Mouse (Mus musculus) B cell, adult (primary cell): ENCODE data around the gene Olfr642. TPM values are rescaled to one million over a fixed set of nuclear protein-coding genes. Genes with fewer than 3 reads are reported as not detected.

Experiments
- total RNA-seq: library from RNA; stranded (reverse); gene quantifications from 4 replicates; pipeline ENCODE4 v1.2.4, GENCODE M21; 2023; ENCODE audit not compliant: inconsistent age

Olfr642 gene
- not detected in 4 replicates for total RNA-seq

DNA sequence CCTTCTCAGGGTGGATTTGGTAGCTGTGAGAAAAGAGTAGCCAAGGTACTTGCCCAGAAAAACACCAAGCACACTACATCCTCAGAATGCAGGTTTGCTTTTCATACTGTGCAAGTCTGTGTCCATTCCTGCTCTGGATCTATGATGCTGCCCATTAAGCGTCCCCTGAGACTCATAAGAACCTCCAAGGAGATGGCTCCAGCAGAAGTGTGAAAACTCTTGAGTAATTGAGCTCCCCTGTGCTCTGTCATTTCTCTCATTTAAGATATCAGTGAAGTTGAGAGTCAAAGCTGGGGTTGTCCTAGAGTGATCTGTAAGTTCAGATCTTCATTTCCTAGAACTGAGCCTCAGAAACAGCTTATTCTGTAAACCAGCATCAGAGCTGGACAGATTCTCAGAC lies at the start of gene Olfr642:
Gene Olfr642 (minus strand): TSS at position 101 of the 400 bp plus-strand sequence.

DNA sequence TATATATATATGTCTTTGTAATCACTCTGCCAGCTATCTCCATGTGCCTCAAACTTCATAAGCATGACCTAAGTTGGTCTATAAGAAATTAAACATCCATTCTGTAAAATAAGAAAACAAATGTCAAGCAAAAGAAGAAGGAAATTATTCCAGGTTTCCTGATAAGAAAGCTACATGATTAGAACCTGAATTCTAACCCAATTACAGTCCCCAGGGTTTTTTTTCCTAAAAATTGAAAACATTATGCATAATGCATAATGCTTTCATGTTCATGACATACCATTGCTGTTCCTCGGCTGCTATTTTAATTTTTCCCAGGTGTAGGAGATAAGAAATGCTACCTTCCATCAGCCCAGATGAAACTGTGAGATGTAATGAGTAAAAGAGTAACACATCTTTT lies 32.9 kb upstream of the Olfr642 start, which contains the start of gene Olfr645:
Gene Olfr645 (minus strand): TSS at position 101 of the 400 bp plus-strand sequence.

DNA sequence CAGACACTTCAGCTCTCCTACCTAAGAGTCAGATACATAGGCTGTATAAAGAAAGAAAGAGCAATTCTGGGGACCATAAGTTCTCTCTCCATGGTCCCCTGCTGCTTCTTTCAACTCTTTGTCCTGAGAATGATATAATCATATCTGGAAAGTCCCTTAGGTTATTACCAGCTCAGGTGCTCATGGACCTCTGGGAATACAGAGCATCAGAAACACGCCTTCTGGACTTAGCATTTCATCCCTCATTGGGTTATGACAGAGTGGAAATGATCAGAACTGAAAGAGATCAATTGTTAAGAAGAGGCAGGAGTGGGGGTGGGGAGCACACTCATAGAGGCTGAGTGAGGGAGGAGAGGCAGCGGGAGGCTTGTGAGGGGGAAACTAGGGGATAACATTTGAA lies 19.3 kb upstream of the Olfr642 start, which contains the start of gene Olfr644:
Gene Olfr644 (minus strand): TSS at position 101 of the 400 bp plus-strand sequence.

DNA sequence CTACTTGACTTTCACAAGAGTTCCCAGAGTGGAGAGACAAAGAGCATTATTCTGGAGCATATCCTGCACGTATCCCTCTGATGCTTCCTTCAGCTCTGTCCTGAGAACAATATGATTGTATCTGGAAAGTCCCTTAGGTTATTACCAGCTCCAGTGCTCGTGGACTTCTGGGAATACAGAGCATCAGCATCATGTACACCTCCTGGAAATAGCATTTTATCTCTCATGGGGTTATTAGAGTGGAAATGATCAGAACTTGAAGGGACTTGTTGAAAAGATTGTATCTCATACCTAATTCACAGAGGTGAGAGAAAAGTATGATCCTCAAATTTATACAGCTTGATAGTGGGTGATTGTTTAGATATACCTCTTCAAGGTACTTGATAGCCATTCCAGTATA lies 8.9 kb upstream of the Olfr642 start, which contains the start of gene 4930516K23Rik:
Gene 4930516K23Rik (minus strand): TSS at position 101 of the 400 bp plus-strand sequence.

DNA sequence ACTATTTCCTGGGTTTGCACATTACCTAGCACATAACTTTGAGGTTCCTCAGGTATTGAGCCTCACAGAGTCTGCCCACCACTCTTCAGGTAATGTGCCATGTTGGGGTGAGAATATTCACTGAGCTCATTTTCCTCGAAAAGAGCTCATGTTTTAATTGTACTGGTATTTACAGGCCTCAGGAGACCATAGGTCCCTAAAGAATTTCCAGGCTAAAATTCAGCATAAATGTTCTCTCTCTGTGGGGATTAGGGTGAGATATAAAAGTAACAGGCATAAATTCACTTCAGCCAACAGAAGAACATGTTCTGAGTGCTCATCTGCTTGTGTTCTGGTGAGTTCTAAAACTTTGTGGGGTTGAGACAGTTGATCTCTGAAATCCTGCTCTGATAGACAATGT lies 17.3 kb downstream of the Olfr642 start, which contains the start of gene Olfr641:
Gene Olfr641 (plus strand): TSS at position 301 of the 400 bp plus-strand sequence.

DNA sequence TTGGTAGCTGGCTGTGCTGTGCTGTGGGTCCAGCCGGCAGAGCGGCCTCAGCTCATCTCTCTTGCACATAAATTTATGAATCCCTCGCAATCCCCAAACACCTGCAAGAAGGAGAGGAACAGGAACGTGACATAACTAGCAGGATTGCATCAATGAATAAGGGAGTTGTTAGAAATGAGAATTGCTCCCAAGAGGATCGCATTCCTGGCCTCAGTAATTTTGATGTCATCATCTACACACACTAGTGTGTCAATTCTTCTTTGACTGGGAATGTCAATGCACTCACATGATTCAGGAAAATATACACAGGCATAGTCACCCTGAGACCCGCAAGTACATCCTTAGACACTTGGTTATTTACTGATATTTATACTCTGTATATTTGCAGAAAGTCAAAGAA lies 27.0 kb downstream of the Olfr642 start, which contains the start of gene Olfr640:
Gene Olfr640 (minus strand): TSS at position 101 of the 400 bp plus-strand sequence.

DNA sequence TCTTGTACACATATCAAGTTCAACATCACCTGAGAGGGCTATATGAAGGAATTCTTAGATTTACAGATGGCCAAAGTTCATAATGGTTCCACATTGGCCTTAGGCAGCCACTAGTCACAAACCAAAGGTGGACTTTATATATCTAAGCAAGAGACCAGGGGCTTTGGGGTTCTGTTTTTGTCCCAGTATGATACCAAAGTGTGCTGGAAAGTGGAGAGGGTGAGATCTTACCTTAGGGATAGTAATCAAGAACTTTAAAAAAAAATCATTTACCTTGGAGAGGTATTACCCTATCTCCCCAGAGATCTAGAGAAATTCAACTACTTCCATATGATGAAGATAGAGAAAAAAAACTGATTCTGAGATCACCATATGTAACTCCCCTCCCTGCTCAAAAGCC lies 35.3 kb downstream of the Olfr642 start, which contains the start of gene Olfr639:
Gene Olfr639 (minus strand): TSS at position 101 of the 400 bp plus-strand sequence.

DNA sequence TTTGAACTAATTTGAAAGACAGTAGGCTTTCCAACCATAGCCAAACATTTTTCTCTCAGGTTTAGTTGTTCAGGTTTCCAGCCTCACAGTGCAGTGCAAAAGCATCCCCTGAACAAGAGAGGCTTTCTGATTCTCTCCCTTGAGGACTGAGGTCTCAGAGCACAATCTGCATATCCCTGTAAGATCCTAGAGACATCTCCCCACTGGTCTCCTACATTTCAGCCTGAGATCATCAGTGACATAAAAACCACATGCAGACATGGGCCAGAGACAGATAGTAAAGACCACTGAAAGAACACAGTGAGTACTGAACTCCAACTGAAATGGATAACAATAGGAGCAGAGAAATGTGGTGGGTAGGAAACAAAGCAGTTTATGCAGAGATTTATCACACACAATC lies 54.0 kb downstream of the Olfr642 start, which contains the start of gene Olfr638:
Gene Olfr638 (plus strand): TSS at position 301 of the 400 bp plus-strand sequence.

Other genes with a start within 250 kb of the Olfr642 start
- gene Hbb-bt, start 238.7 kb downstream of the Olfr642 start, total RNA-seq: 3.1 to 9.5 TPM (median 3.9 TPM) in 4 replicates
- 5.7 to 29.6 TPM (median 17.0 TPM) in 4 replicates for gene Hbb-bs, start 224.6 kb downstream of the Olfr642 start, total RNA-seq
- not detected in 4 replicates for gene Hbb-bh2, start 212.1 kb downstream of the Olfr642 start, total RNA-seq
- gene Hbb-bh1, start 209.5 kb downstream of the Olfr642 start, total RNA-seq: 0.94 TPM in 1 of 4 replicates, not detected in the others
- gene Hbb-y, start 199.4 kb downstream of the Olfr642 start, total RNA-seq: not detected in 4 replicates
- gene Olfr66, start 166.4 kb downstream of the Olfr642 start, total RNA-seq: not detected in 4 replicates
- not detected in 4 replicates for gene Olfr64, start 158.2 kb downstream of the Olfr642 start, total RNA-seq
- not detected in 4 replicates for gene Olfr65, start 149.2 kb downstream of the Olfr642 start, total RNA-seq
- gene Olfr631, start 123.8 kb downstream of the Olfr642 start, total RNA-seq: not detected in 4 replicates
- gene Olfr632, start 118.3 kb downstream of the Olfr642 start, total RNA-seq: not detected in 4 replicates
- gene Olfr633, start 108.2 kb downstream of the Olfr642 start, total RNA-seq: not detected in 4 replicates
- not detected in 4 replicates for gene Olfr635, start 81.5 kb downstream of the Olfr642 start, total RNA-seq
- gene Olfr638, start 53.9 kb downstream of the Olfr642 start, total RNA-seq: not detected in 4 replicates
- gene Olfr639, start 35.4 kb downstream of the Olfr642 start, total RNA-seq: 0.16 TPM in 1 of 4 replicates, not detected in the others
- not detected in 4 replicates for gene Olfr640, start 27.1 kb downstream of the Olfr642 start, total RNA-seq
- not detected in 4 replicates for gene Olfr641, start 17.2 kb downstream of the Olfr642 start, total RNA-seq
- not detected in 4 replicates for gene 4930516K23Rik, start 8.8 kb upstream of the Olfr642 start, total RNA-seq
- gene Olfr644, start 19.2 kb upstream of the Olfr642 start, total RNA-seq: not detected in 4 replicates
- not detected in 4 replicates for gene Olfr645, start 32.8 kb upstream of the Olfr642 start, total RNA-seq
- gene Olfr646, start 52.2 kb upstream of the Olfr642 start, total RNA-seq: 0.27 to 0.29 TPM (median 0.27 TPM) in 3 of 4 replicates, not detected in the other
- not detected in 4 replicates for gene Ubqln5, start 77.2 kb upstream of the Olfr642 start, total RNA-seq
- not detected in 4 replicates for gene Olfr643, start 84.7 kb upstream of the Olfr642 start, total RNA-seq
- not detected in 4 replicates for gene Ubqln3, start 90.6 kb upstream of the Olfr642 start, total RNA-seq
- gene Ubqlnl, start 97.9 kb upstream of the Olfr642 start, total RNA-seq: not detected in 4 replicates
- not detected in 4 replicates for gene Olfm5, start 112.2 kb upstream of the Olfr642 start, total RNA-seq
- gene Olfr648, start 130.7 kb upstream of the Olfr642 start, total RNA-seq: not detected in 4 replicates
- gene Olfr649, start 143.3 kb upstream of the Olfr642 start, total RNA-seq: not detected in 4 replicates
- gene Trim6, start 166.1 kb upstream of the Olfr642 start, total RNA-seq: 0.33 to 0.90 TPM (median 0.54 TPM) in 4 replicates
- gene Trim34a, start 191.8 kb upstream of the Olfr642 start, total RNA-seq: 57.6 to 72.3 TPM (median 61.7 TPM) in 4 replicates
- gene Trim5, start 235.4 kb upstream of the Olfr642 start, total RNA-seq: 23.9 to 32.0 TPM (median 28.3 TPM) in 4 replicates